Mouse (Mus musculus) ZHBTc4 (cell line): ENCODE results near the gene Gm20388.

ENCODE experiments used
- DNase-seq: peaks from one replicate; pipeline ENCODE4 v3.0.0-alpha.2; 2011; ENCODE audit warnings: low read depth, low spot score

Gene Gm20388

GRCm38 (mm10) chr8:120934596-120934995 is 1024.0 kb downstream of the Gm20388 start:
- DNase-seq = no peak

- no peak for DNase-seq
These were observed 1026.0 kb downstream of the Gm20388 start for GRCm38 (mm10) chr8:120936685-120937084.

- DNase-seq = no peak
These were observed 1026.8 kb downstream of the Gm20388 start for GRCm38 (mm10) chr8:120937474-120937873.

- DNase-seq = no peak
These were observed 1029.6 kb downstream of the Gm20388 start for GRCm38 (mm10) chr8:120940287-120940686.

- no peak for DNase-seq
These were observed 1036.6 kb downstream of the Gm20388 start for GRCm38 (mm10) chr8:120947240-120947639.

- no peak for DNase-seq
These were observed 1037.5 kb downstream of the Gm20388 start for GRCm38 (mm10) chr8:120948050-120948595.

GRCm38 (mm10) chr8:120948620-120949491 is 1038.2 kb downstream of the Gm20388 start:
- no peak for DNase-seq

GRCm38 (mm10) chr8:120950674-120951218 is 1040.1 kb downstream of the Gm20388 start:
- DNase-seq = no peak

- DNase-seq = no peak
These were observed 1048.8 kb downstream of the Gm20388 start for GRCm38 (mm10) chr8:120959470-120959891.

- no peak for DNase-seq
These were observed 1052.2 kb downstream of the Gm20388 start for GRCm38 (mm10) chr8:120962606-120963380.

- no peak for DNase-seq
These were observed 1055.9 kb downstream of the Gm20388 start for GRCm38 (mm10) chr8:120966557-120966956.

- DNase-seq = no peak
These were observed 1057.7 kb downstream of the Gm20388 start for GRCm38 (mm10) chr8:120968308-120968707.

- peak; percentile 79 for DNase-seq
These were observed 1059.7 kb downstream of the Gm20388 start for GRCm38 (mm10) chr8:120970346-120970745.

- DNase-seq = peak; percentile 50
These were observed 1061.2 kb downstream of the Gm20388 start for GRCm38 (mm10) chr8:120971691-120972469.

- DNase-seq = no peak
These were observed 1062.4 kb downstream of the Gm20388 start for GRCm38 (mm10) chr8:120973046-120973445.

GRCm38 (mm10) chr8:120977131-120977530 is 1066.5 kb downstream of the Gm20388 start:
- peak; percentile 42 for DNase-seq

GRCm38 (mm10) chr8:120979210-120979609 is 1068.6 kb downstream of the Gm20388 start:
- no peak for DNase-seq

GRCm38 (mm10) chr8:120980948-120981347 is 1070.3 kb downstream of the Gm20388 start:
- DNase-seq = no peak

- no peak for DNase-seq
These were observed 1074.2 kb downstream of the Gm20388 start for GRCm38 (mm10) chr8:120984888-120985287.

- no peak for DNase-seq
These were observed 1075.4 kb downstream of the Gm20388 start for GRCm38 (mm10) chr8:120986022-120986421.

- no peak for DNase-seq
These were observed 1083.1 kb downstream of the Gm20388 start for GRCm38 (mm10) chr8:120993738-120994137.
